Mouse (Mus musculus): ENCODE results near the gene Gpr83.

- no peak for TF ChIP-seq CTCF (IDR thresholded peaks at IDR 0.05; ENCODE audit: borderline replicate concordance, control insufficient read depth, extremely low read depth, insufficient read depth, low read length, poor library complexity)
- TF ChIP-seq POLR2A (IDR thresholded peaks at IDR 0.05; ENCODE audit: control insufficient read depth, extremely low read depth, insufficient read depth, low read length, poor library complexity) = no peak
These were observed at the start of gene Gpr83 for GRCm38 (mm10) chr9:14859868-14860639.
